Mouse (Mus musculus): ENCODE results near the gene Paics. TPM values are rescaled to one million over a fixed set of nuclear protein-coding genes. Genes with fewer than 3 reads are reported as not detected.
"Not testable (repeated sequence)": the region's sequence is repeated elsewhere in the genome, so short reads cannot be mapped to it uniquely, and the experiment has no call there.

The Paics gene
- total RNA-seq, 2 experiments from 2014 or later: 95.7 to 95.9 TPM

DNA sequence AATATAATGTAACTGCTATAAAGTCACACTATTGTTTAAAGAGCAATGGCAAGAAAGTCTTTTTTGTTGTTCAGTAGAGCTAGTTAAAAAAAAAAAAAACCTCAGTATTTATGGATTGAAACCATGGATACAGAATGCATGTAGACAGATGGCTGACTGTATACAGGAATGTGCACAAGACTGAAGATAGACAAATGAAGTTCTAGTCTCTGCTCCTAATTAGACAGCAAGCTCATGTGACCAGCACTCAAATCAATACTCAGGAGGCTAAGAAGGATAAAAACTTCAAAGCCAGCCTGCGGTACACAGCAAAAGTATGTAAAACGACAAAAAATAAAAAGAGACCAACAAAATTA, 5.5 kb upstream of the Paics start:
- intact Hi-C loops (cut with DNase I): no loop called here

DNA sequence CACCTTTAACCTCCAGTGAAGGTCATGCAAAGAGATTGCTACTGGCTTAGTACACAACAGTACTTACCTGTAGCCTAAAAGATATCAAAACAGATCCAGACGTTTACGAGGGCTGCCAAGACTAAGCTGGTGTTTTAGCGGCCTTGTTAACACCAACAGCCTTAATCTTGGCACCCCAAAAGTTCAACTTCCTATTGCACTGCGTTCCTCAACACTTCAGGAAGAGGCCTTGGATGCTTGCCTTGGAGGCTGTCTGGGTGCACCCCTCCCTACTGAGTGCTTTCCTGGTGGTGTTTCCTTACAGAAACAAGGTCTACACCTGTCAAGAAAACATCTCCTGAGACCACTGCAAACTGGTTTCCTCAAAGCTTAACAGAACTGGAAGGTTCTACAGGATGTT, 4.0 kb upstream of the Paics start:
- DNase-seq (ENCODE audit: low spot score in 2 of 2): no peak
- intact Hi-C loops (cut with DNase I): no loop called here

More for the DNA sequence above, 5.5 kb upstream of the Paics start:
- DNase-seq (ENCODE audit: low spot score in 2 of 2): no peak

DNA sequence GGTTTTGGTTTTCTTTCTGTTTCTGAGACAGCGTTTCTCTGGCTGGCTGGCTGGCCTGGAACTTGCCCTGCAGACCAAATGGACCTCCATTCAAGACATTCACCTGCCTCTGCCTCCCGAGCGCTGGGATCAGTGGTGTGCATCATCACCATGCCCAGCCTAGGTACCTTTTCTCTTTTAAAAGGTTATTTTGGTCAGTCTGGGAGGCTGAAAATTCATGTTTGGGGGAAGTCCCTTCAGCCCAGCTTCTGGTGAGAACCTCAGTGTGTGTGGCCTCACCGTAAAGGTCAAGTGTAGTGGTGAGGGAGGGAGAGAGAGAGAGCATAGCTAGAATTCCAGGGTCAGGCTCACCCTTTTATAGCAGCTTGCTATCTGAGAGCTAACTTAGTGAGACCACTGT, 3.3 kb upstream of the Paics start:
- DNase-seq (ENCODE audit: low spot score in 2 of 2): no peak
- intact Hi-C loops (cut with DNase I): no loop called here

DNA sequence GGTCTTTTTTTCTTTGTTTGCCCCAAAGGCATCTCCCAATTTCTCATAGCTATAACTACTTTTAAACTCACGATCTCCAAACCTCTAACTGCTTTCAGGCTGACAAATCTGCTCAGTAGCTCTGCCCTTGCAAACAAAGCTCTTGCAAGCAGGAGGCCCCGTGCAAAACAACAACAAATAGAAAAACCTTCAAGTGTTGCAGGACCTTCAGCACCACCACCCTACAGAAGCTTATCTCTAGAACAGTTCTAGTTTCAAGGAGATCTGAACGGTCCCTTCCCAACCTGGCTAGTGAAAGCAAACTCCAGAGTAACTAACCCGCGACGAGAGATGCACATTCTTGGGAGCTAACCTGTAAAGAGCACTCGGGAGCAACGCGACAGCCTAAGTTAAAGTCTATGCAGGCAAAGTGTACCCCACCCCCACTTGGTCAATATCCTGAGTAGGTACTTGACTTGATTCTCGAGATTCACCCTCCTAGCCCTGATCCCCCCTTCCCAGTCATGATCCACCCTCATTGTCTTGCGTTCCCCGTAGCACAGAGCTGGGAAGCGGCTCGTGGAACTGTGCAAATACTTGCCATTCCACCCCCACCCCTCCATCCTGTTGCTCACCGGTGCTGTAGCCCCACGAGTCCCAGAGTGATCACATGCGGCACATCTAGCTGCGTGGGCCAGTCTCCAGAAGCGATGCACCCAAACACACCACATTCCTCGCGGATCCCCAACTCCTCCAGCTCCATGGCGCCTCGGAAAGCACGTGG, 583 bp upstream of the Paics start:
- DNase-seq (ENCODE audit: low spot score in 2 of 2): no peak
- intact Hi-C loops (cut with DNase I): loop anchor here (2.0 kb wide), 1 partner anchor 46 kb away; the partner anchor contains the start of gene Aasdh

DNA sequence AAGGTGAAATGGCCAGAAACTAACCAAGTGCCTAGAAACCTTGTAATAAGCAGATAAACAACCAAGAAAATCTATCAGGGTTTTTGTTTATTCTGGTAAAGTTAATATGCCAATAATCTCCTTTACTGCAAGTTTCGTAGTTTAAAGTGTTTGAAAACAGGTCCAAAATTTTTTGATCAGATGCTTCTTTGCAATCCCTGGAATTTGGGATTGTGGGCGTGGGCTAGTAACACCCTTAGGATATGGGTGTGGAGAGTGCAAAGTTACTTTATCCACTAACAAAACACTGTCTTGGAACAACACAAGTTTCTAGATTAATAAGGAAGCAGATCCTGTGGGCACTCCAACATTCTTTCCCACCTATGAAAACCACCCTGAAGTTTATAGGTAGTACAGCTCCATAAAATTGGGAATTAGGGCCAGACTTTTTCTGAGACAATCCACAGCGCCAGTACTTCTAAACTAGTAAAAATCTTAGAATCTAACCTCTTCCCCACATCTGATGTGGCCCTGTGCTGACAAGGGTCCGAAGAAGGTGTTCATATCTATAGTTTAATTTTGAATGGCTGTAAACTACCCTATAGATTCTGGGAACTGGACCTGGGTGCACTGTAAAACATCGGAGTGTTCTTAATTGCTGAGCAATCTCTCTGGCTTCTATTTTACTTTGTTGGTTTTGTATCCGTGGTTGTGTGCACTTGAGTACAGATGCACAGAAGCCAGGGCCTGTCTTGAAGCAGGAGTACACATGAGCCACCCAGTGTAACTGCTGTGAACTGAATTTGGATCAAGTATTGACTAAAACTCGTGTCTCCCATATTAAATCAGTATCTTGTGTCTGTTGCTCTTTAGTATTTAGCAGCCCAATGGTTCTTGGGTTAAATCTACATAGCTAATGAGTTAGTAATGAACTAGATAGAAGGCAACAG, 1.3 kb downstream of the Paics start:
- no peak for DNase-seq (ENCODE audit: low spot score in 2 of 2)
- intact Hi-C loops (cut with DNase I): no loop called here

DNA sequence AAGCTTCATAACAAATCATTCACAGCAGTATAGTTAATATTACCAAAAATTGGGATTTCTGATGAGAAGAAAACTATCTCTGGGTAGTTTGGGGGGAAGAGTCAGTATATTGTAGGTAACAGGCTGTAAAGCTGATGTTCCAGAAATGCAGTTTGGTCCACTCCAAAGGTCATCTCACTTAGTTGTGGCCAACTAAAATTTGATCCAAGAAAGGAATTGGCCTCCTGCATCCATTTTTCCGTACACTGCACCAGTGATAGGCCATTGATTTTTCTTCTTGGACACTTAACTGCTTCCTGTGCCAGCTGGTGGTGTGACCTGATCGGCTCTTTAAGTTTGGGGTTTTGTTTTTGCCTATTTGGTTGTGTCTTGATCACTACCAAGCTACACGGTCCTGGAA, 2.7 kb downstream of the Paics start:
- intact Hi-C loops (cut with DNase I): no loop called here
- DNase-seq (ENCODE audit: low spot score in 2 of 2): no peak

DNA sequence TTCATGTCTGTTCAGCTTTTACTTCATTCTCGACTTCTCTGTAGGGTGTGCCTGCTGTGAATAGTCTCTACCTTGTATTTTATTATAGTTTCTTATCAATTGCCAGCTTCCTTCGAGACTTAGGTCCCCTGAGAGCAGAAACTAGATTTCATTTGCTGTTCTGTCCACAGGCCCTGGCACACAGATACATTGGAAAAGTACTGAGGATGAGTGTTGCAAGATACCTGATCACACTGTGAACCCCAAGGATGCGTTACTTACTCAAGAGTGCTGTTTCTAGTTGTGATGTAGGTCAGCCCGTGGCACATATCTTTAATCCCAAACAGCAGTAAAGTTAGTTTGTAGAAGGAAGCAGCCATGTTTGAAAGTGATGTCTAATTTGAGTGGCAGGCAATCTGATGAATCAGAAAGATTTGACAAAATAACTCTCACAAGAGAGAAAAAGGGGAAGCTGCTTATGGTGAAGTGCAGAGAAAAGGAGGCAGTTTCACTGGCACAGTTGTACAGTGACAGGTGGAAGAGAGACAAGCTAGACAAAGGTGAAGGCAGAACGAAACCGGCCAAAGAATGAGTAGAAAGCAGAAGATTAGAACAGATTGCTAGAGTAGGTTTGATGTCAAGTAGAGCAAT, 3.3 kb downstream of the Paics start:
- intact Hi-C loops (cut with DNase I): no loop called here
- DNase-seq (ENCODE audit: low spot score in 2 of 2): no peak

DNA sequence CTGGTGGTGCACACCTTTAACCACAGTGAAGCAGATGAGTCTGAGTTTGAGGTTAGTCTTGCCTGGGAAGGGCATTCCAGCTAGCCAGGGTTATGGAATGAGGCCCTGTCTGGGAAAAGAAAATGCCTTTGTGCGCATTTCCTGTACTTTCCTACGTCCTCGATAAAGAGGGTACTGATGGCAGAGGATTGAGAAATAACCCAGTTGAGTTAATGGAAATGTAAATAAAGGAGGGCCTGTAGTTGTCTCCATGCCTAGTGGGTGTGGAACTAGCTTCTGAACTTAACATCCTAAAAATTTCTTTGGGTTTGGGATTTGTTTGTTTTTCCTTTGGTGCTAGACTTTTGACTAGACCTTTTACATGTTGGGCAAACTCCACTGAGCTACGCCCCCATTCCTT, 4.4 kb downstream of the Paics start:
- intact Hi-C loops (cut with DNase I): no loop called here
- DNase-seq (ENCODE audit: low spot score in 2 of 2): no peak

DNA sequence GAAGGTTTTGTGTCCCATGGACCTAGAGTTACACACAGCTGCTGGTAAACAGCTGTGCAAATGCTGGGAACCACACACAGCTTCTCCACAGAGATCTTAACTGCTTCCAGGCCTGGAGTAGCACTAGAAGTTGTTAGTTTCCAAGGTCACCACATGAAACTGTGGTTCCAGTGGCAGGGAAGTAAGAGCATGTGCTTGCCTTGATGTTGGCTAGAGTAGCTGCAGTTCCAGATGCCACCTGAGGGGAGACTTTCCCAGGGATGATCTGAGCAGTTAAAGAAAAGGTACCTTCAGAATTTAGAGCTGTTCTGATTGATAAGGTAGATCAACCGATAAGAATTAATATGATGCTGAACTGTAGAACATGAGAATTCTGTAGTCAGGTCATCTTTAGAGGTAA, 6.8 kb downstream of the Paics start:
- intact Hi-C loops (cut with DNase I): no loop called here

DNA sequence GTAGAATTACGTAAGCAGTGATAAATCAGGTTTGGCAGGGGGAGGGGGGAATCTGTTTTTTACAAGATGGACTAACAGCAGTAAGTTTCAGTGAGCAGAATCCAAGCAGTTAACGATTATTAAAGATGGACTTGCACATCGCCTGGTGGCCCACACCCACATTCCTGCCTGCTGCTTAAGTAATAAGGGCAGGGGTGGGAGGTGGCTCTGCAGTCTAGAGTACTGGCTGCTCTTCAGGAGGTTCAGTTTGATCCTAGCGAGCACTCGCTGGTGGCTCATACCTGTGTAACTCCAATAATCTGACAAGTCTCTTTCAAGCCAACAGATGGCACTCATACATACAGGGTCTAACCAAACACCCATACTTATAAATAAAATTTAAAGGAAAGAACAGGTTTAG, 8.5 kb downstream of the Paics start:
- intact Hi-C loops (cut with DNase I): no loop called here

More for the DNA sequence above, 6.8 kb downstream of the Paics start:
- DNase-seq (ENCODE audit: low spot score in 2 of 2): no peak

DNA sequence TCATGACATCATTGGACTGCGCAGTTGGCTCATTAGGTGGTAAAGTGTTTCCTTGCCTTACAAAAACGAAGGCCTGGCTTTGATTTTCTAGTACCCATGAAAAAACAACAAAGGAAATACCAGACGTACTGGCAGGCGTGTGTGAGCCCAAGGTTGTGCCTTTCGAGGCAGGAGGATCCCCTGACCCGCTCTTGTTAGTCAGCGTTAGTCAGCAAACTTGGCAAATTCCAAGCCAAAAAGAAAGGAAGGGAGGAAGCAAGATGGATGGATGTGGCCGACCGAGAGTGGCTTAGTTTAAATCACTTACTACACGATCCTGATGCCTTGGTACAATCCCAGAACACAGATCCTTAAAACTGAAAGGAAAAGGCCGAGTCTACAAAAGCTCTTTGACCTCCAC, 11.4 kb downstream of the Paics start:
- DNase-seq (ENCODE audit: low spot score in 2 of 2): no peak
- intact Hi-C loops (cut with DNase I): no loop called here

More for the DNA sequence above, 8.5 kb downstream of the Paics start:
- DNase-seq (ENCODE audit: low spot score in 2 of 2): no peak

DNA sequence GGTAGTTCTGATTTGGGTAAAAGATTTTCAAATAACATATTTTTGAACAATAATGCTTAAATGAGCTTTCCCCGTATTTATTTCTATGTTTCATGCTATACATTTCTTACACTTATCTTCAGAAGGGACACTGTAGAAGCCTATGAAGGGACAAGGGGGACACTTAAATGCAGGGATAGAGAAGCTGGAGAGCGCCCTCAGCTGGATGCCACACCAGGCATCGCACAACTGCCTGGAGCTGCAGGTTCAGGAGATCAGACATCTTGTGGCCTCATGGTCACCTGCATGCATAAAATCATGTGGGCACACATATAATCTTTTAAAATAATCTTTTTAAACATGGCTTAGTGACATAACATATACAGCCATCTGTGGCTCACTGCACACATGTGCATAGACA, 13.5 kb downstream of the Paics start:
- intact Hi-C loops (cut with DNase I): no loop called here
- no peak for DNase-seq (ENCODE audit: low spot score in 2 of 2)

DNA sequence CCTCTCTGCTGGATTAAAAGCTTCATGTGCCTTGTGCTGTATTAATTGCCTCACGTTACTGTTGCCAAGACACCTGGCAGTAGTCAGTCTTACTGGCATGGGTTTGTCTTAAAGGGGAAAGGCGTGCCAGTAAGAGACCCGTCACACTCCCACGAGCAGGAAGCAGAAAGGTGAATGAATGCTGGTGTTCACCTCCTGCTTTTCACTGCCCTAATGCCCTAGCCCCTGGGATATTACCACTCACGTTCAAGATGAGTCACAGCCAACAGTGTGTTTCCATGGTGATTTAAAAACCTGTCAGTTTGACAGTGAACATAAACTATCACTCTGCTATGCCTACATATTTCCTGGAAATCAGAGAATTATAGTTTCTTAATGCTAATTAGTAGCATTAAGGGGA, 18.1 kb downstream of the Paics start:
- no peak for DNase-seq (ENCODE audit: low spot score in 2 of 2)
- intact Hi-C loops (cut with DNase I): no loop called here

DNA sequence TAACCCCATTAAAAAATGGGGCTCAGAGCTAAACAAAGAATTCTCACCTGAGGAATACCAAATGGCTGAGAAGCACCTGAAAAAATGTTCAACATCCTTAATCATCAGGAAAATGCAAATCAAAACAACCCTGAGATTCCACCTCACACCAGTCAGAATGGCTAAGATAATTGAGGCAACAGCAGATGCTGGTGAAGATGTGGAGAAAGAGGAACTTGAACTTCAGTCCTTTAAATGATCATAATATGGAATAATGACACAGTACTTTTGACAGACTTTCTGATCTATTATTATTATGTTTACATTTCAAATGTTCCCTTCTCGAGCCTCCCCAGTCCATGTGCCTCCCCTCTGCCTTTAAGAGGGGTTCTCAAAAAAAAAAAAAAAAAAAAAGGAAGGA, 20.0 kb downstream of the Paics start:
- intact Hi-C loops (cut with DNase I); DNase-seq (ENCODE audit: low spot score in 2 of 2): not testable (repeated sequence)

DNA sequence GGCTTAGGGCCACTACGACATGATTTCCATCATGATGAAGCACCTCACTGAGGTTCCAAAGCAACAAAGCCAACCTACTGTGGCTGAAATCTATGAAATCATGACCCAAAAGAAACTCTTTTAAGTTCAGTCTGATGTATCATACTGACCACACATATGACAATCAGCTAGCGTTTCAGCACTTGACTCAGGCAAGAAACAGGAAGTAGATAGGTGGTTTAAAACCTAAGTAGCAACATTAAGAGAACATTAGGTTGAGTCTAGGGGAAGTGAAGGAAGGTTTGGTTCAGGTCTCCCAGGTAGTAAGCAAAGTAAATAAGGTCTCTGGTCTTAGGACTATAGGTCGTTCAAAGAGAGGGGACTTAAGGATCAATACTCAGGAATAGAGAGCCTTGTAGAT, 22.4 kb downstream of the Paics start:
- intact Hi-C loops (cut with DNase I): no loop called here
- DNase-seq (ENCODE audit: low spot score in 2 of 2): no peak

DNA sequence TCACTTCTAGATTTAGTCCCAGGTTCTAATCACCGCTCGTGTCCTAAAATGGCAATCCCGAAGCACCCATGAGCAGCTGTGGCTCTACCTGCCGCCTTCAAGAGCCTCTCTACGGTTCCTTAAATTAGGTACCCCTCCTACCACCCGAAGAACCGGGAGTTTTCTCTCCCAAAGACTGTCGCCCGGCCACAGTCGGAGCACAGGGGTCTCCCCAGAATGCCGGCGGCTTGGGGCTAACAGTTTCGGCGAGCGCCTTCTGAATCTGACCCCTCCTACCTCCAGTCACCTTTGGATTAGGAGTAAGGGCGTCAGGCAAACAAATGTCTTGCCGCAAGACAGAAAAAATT, 23.1 kb downstream of the Paics start:
- intact Hi-C loops (cut with DNase I): no loop called here
- no peak for DNase-seq (ENCODE audit: low spot score in 2 of 2)

DNA sequence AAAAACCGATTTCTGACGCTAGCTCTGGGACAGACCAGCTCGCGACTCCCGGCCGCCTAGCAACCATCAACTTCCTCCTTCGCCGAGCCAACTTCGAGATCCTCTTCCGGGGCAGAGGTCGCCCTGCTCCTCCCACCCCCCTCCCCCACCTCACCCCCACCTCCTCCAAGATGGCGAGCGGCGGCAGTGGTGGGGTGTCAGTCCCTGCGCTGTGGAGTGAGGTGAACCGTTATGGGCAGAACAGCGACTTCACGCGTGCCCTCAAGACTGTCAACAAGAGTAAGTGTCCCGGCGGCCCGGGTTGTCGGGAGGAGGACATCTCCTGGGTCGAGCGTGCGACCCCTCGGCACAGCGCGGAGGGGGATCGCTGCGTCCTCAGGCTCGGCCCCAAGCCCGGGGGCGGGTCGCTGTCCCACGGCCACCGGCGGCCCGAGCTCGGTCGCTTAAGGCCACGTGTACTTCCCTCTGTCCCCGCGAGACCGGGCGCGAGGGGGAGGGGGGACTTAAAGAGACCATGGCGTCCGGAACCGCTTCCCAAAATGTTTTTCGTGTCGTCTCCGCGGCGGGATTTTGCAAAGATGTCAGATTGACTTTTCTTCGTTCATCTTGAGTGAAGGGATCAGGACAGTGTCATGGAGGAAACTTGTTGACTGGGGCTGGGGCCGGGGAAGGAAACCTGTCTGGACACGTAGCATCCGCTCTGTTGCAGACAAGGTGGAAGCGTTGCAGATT, 23.6 kb downstream of the Paics start, which contains the start of gene Srp72:
Gene Srp72 (plus strand): TSS at position 130 of the 732 bp plus-strand sequence.
- intact Hi-C loops (cut with DNase I): no loop called here

DNA sequence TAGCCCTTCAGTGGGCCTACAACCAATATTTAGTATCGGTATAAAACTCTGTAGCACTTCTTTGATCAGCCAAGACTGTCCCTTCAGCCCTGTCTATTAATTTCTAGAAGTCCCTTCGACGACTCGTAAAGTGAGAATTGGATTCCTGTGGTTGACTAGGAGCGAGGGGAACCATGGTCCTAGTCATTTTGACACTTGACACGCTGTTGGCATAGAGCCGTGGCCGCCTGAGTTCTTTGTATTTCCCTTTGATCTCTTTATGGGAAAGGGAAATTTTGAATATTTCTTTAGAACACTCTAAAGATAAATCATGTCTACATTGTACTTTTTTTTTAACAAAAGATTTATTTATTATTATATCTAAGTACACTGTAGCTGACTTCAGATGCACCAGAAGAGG, 24.6 kb downstream of the Paics start:
- DNase-seq (ENCODE audit: low spot score in 2 of 2): no peak
- intact Hi-C loops (cut with DNase I): no loop called here

More for the DNA sequence above, 23.6 kb downstream of the Paics start, which contains the start of gene Srp72:
- peak; percentile 87 for DNase-seq (ENCODE audit: low spot score in 2 of 2)

DNA sequence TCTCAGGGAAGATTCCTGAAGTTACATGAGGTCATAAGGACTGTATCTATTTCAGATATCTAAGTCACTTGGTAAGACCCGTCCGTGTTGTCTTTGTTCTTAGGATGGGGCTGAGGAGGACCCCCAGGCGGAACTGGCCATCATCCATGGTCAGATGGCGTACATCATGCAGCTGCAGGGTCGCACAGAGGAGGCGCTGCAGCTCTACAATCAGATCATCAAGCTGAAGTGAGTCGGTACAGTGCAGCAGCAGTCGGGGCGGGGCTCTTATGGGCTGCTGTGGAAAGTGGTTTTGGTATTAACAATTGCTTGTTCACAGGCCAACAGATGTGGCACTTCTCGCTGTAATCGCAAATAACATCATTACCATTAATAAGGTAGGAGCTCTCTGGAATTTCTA, 32.9 kb downstream of the Paics start:
- no peak for DNase-seq (ENCODE audit: low spot score in 2 of 2)
- intact Hi-C loops (cut with DNase I): loop anchor here (5.0 kb wide), 1 partner anchor 343 kb away; no protein-coding TSS in a partner anchor

DNA sequence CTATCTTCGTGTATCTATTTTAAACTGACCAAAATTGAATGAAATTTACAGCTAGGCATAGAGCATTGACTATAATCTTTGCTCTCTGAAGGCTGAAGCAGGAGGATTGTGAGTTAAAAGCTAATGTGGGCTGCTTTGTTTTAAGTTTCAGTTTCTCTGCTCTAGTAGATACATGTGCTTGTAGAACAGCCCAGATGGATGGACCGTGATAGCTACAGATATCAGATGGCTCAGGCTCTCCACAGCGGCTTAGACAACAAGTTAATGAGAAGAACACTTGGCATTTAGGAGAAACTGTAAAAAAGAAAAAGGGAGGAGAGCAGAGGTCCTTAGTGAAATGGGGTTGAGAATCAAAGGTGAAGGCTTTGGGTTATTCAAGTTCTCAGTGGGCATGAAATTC, 39.7 kb downstream of the Paics start:
- intact Hi-C loops (cut with DNase I): no loop called here
- no peak for DNase-seq (ENCODE audit: low spot score in 2 of 2)
